Mouse (Mus musculus) liver, adult 2 months (tissue): ENCODE measurements at regions not wholly inside any gene's neighbourhood (a gene's known extent, or its start where the extent isn't known, plus 50 kb on each side); places are given as distances from the start of the nearest gene placed in this dataset.
A peak's percentile ranks its signal among the peaks of the same experiment; 100 is the strongest.

ENCODE experiments used
- DNase-seq: peaks from one replicate; pipeline ENCODE4 v3.0.0-alpha.2; 2011; ENCODE audit warnings: low read depth, low spot score; ENCODE audit errors: extremely low read depth
- H3K27ac ChIP-seq: fragments of 200-500 bp; replicated peaks from 2 replicates; pipeline ENCODE4 v1.5.1; 2012; ENCODE audit warnings: low read depth, mild to moderate bottlenecking, control low read depth, inconsistent platforms, low read length; ENCODE audit not compliant: insufficient read depth
- H3K27me3 ChIP-seq: fragments of 200-500 bp; 2 replicates; pipeline ENCODE4 v1.6.1; 2012; ENCODE audit warnings: mild to moderate bottlenecking, moderate library complexity, low read length, inconsistent platforms; ENCODE audit not compliant: control insufficient read depth, insufficient read depth
- H3K36me3 ChIP-seq: fragments of 200-500 bp; 2 replicates; pipeline ENCODE4 v1.6.1; 2012; ENCODE audit warnings: low read length, inconsistent platforms; ENCODE audit not compliant: control insufficient read depth, insufficient read depth
- H3K4me1 ChIP-seq: fragments of 200-500 bp; 2 replicates; pipeline ENCODE4 v1.6.1; 2011; ENCODE audit warnings: low read length; ENCODE audit not compliant: control insufficient read depth, insufficient read depth
- H3K4me3 ChIP-seq: fragments of 200-500 bp; 2 replicates; pipeline ENCODE4 v1.5.1; 2011; ENCODE audit warnings: low read depth, mild to moderate bottlenecking, control low read depth, low read length, moderate library complexity; ENCODE audit not compliant: insufficient read depth
- H3K79me2 ChIP-seq: fragments of 200-500 bp; 2 replicates; pipeline ENCODE4 v1.6.1; 2012; ENCODE audit warnings: inconsistent platforms, mild to moderate bottlenecking, low read length, moderate library complexity; ENCODE audit not compliant: control insufficient read depth, insufficient read depth
- H3K9ac ChIP-seq: fragments of 200-500 bp; 2 replicates; pipeline ENCODE4 v1.6.1; 2012; ENCODE audit warnings: low read depth, mild to moderate bottlenecking, control low read depth, inconsistent platforms, low read length
- CTCF ChIP-seq: fragments of 200-500 bp; IDR thresholded peaks from 2 replicates; pipeline ENCODE4 v1.5.1; 2011; ENCODE audit warnings: low read depth, low read length, control low read depth
- POLR2A ChIP-seq: fragments of 200-500 bp; IDR thresholded peaks from 2 replicates; pipeline ENCODE4 v1.6.1; 2011; ENCODE audit warnings: low read length, control low read depth; ENCODE audit not compliant: insufficient read depth; ENCODE audit errors: extremely low read depth
- WGBS: fragments of 180-500 bp; shearing (Covaris S2); methylation state at CpG from one replicate; pipeline ENCODE4 v1.1.7; 2018; 5-methylcytosine and 5-hydroxymethylcytosine counted together

DNA sequence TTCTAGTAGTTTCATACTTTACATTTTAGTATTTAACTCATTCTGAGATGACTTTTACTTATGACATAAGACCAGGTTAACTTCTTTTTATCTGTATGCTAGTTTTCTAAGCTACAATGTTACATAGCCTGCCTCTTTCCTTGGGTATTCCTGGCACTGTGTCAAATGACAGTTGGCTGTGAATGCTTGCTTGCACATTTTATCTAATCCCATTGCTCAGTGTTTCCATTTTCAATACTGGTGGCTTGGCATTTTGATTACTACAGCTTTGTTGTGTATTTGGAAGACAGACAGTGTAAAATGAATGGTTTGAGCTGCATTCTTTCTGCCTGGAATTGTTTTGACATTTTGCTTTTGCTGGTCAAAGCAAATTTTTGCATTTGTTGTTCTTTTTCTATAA is 1359.2 kb downstream of the Defb40 start:
- H3K27ac ChIP-seq: no peak overlapping the region
- no peaks in the 10 kb centered on the region for H3K27me3 ChIP-seq
- DNase-seq: no peak
- no peaks in the 10 kb centered on the region for H3K4me1 ChIP-seq
- TF ChIP-seq CTCF (no peak), POLR2A (no peak)
- H3K9ac ChIP-seq: no peak overlapping the region
- no peaks in the 10 kb centered on the region for H3K36me3 ChIP-seq
- no peak overlapping the region for H3K4me3 ChIP-seq
- H3K79me2 ChIP-seq: no peaks in the 10 kb centered on the region

DNA sequence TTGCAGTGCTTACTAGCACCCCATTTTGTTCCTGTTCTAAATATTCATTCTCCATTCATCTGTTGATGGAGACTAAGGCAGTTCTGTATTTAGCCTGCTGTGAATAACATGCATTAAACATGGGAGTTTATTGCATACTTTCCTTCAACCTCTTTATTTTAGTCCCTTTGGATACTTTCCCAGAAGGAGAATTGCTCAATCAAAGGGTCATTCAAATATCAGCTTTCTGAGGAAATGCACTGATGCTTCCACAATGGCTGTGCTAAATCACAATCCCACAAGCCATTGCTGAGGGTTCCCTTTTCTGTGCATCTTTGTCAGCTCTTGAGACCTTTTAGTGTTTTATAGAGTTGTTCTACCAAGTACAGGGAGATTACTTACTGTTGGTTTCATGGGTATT is 1359.9 kb downstream of the Defb40 start:
- TF ChIP-seq POLR2A (no peak), CTCF (no peak)
- DNase-seq: peak; percentile 45
- H3K27me3 ChIP-seq: no peaks in the 10 kb centered on the region
- no peak overlapping the region for H3K9ac ChIP-seq
- H3K79me2 ChIP-seq: no peaks in the 10 kb centered on the region
- H3K27ac ChIP-seq: no peak overlapping the region
- H3K4me1 ChIP-seq: no peaks in the 10 kb centered on the region
- H3K36me3 ChIP-seq: no peaks in the 10 kb centered on the region
- H3K4me3 ChIP-seq: no peak overlapping the region

DNA sequence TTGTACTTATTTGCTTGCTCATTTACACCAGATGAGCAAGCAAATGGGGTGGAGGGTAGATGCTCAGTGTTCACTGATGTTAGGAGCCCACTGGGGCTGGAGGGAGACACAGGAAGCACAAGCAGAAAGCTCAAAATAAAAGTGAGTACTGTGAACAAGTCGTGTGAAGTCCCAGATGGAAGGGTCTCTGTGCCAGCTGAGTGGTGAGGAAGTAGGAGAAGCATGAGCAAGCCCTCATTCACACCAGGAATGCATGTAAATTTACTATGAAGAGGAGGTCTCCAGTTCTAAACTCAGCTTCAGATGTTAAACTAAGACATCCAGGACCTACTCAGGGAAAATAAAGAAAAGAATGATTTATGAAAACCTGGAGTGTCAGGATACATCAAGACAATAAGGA is 1375.2 kb downstream of the Defb40 start:
- H3K27ac ChIP-seq: no peak overlapping the region
- no peaks in the 10 kb centered on the region for H3K27me3 ChIP-seq
- 39% methylated on average over 1 of the region's 1 CpGs for WGBS
- no peak overlapping the region for H3K9ac ChIP-seq
- no peak overlapping the region for H3K4me3 ChIP-seq
- TF ChIP-seq CTCF (no peak), POLR2A (no peak)
- no peaks in the 10 kb centered on the region for H3K36me3 ChIP-seq
- DNase-seq: peak; percentile 18
- H3K79me2 ChIP-seq: no peaks in the 10 kb centered on the region
- H3K4me1 ChIP-seq: peaks cover 3% of the 10 kb centered on the region

DNA sequence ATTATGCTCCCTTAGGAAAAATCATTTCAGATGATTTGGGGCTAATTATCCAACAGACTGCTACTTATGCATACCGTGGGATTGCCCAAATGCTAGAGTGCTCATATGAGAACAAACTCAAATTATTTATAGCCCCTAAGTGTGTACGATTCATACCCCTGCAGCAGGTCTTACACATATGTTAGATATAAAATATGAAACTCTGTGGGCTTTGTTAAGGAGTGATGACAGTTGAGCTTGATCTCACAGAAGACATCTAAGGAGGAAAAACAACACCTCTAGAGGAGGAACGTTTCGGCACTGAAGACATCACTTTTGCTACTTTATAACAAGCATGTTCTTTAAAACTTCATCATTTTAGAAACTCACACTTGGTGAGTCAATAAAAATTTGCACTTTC is 1379.3 kb downstream of the Defb40 start:
- TF ChIP-seq POLR2A: no peak
- TF ChIP-seq CTCF: no peak
- H3K36me3 ChIP-seq: no peaks in the 10 kb centered on the region
- no peak for DNase-seq

DNA sequence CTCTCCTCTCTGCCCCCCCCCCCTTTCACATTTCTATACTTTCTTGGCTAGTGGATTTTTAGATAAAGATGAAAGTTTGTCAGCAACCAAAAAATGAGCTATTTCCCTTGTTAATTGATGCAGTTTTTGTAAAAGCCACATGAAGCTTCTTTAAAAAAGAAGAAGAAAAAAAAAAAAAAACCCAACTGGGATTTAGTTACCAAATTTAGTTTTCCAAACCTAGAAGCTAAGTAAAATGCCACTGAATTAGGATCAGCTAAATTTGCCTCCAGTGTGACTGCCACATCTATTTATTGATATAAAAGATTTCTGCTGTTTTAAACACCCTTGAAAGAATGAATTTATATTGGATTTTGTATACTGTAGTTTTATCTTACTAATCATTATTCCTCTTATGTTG is 1381.5 kb downstream of the Defb40 start:
- Histone ChIP-seq H3K36me3 (no peaks in the 10 kb centered on the region), H3K9ac (no peak overlapping the region), H3K27me3 (no peaks in the 10 kb centered on the region), H3K4me1 (0 out of 2 replicates have a peak, but pooled peaks cover 2% of the 10 kb centered on the region), H3K4me3 (no peak overlapping the region), H3K79me2 (no peaks in the 10 kb centered on the region), H3K27ac (no peak overlapping the region)
- TF ChIP-seq POLR2A (no peak), CTCF (no peak)
- no peak for DNase-seq

More for the DNA sequence above, 1379.3 kb downstream of the Defb40 start:
- Histone ChIP-seq H3K9ac (no peak overlapping the region), H3K4me3 (no peak overlapping the region), H3K27ac (no peak overlapping the region), H3K27me3 (no peaks in the 10 kb centered on the region), H3K79me2 (no peaks in the 10 kb centered on the region), H3K4me1 (peaks cover 3% of the 10 kb centered on the region)
- WGBS: 90% methylated on average over 4 of the region's 4 CpGs

DNA sequence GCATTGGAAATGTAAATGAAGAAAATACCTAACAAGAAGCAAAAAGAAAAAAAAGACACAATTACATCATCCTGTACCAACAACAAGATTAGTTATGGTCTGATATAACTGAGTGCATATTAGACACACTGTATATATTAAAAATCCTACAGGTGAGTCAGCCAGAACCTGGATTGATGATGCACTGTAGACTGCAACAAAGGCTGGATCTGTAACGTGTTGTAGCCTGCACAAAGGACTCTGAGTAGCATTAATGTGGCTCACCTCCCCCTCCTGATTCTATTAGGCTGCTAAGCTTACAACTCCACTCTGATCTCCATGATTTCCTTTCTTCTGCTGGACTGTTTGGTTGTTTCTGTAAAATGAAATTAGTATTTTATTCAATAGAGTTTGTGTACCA is 1383.4 kb downstream of the Defb40 start:
- Histone ChIP-seq H3K4me1 (0 out of 2 replicates have a peak, but pooled peaks cover 2% of the 10 kb centered on the region), H3K4me3 (no peak overlapping the region), H3K27me3 (no peaks in the 10 kb centered on the region), H3K36me3 (no peaks in the 10 kb centered on the region), H3K27ac (no peak overlapping the region), H3K9ac (no peak overlapping the region), H3K79me2 (no peaks in the 10 kb centered on the region)
- 90% methylated on average over 1 of the region's 1 CpGs for WGBS
- DNase-seq: no peak
- TF ChIP-seq POLR2A (no peak), CTCF (no peak)
